Mouse (Mus musculus): ENCODE data around the gene Siva1.

Siva1 gene

DNA sequence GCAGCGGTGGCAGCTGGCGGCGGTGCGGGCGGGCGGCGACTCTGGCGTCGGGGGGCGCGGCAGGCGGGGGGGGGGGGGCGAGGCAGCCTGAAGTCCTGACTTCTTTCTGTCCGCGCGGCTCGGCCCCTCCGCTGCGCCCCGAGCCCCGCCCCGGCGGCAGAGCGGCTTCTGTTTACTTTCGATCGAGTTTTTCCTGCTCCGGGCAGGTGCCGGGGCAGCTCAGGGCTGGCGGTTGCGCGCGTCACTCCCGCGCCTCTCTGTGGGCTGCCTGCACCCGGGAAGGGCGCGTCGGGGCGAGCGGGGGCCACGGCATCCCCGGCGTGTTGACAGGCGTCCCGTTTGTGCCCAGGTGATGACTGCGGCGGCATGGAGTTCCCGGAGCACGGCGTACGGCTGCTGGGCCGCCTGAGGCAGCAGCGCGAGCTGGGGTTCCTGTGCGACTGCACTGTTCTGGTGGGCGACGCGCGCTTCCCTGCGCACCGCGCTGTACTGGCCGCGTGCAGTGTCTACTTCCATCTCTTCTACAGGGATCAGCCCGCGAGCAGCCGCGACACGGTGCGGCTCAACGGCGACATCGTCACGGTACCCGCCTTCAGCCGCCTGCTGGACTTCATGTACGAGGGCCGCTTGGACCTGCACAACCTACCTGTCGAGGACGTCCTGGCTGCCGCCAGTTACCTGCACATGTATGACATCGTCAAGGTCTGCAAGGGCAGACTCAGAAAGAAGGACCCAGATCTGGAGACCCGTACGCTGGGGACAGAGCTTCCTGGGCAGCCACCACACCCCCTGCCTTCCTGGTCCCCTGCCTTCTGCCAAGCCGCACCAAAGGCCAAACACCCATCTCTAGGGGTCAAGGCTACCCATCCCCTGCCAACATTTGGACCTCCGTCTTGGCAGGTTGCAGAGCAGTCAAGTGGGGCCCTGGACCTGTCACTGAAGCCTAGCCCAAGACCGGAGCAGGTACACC is 34.8 kb downstream of the Siva1 start:
- peak; percentile 44 for DNase-seq

DNA sequence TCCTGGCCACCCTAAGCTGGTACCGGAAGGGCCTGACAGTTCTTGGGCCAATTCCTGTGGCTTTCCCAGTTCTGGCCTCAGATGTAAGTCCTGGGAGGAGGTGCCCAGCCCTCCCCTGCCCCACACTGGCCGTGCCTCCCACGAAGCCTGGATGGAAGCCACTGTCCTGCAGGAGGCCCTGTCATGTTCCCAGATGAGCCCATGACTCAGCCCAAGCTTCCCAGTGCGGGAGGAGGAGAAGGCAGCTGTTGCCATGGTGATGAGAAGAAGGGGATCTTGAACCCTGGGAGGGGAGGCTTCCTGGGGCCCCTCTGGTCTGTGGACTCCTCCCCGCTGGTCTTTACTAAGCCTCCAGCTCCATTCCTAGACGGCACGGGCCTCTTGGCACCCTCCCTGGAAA is 38.9 kb downstream of the Siva1 start:
- no peak for DNase-seq

DNA sequence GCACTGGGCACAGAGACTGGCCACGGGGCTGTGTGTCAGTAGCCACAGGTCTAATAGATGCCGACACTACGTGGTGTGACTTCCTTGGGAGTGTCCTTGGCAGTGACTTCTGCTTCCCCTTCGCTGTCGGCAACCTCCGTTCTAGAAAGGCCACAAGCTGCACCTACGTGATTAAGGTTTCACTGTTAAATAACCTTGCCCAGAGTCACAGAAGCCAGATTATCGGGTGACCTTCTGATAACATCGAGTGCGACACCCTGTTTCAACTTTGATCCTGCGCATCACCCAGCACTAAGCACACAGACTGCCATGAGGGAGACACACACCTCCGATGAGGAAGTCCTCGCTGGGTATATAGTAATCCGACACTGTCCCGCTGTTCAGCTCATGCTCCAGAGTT is 44.0 kb downstream of the Siva1 start:
- DNase-seq = no peak

DNA sequence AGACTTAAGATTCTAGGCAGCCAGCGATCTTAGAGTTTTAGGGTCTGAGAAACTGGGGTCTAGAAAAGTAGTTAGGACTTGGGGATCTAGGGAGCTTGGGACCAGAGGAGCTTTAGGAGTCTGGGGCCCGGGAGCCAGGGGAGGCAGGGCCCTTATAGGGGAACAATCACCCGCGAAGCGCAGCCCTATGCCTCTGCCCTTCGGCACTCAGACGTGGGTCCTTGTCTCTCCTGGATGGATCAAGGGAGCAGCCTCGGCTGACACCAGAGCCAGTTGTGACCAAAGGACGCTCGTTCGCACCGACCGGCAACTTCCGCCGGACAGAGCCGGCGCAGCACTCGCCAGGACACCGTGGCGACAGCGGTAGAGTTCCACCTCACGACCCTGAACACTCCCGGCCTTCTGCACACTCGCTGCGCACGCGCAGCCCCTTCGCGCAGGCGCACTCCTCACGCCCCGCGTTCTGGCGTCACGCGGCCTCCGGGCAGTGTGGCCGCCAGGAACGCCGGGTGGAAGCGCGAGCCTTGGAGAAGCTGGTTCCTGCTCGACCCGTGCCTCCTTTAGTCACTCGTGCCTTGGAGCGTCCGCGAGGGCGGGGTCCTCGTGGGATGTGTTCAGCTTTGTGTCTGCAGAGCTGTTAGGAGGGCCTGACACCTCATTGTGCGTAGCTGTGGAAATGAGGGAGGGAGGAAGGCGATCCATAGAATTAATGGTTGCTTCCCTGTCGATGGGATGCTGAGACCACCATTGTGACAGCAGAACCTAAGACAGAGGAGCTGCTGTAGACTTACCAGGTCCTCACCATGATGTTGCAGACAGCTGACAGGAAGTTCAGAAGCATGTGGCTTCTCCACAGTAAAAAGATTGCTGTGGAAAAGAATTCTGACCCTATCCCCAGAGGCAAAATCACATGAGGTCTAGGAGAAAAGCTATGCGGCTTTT is 49.0 kb downstream of the Siva1 start:
- DNase-seq = peak; percentile 91

GRCm38 (mm10) chr12:112694127-112694475 is 49.6 kb downstream of the Siva1 start:
- DNase-seq = no peak

GRCm38 (mm10) chr12:112696806-112697425 is 52.4 kb downstream of the Siva1 start:
- DNase-seq = no peak
